Mouse (Mus musculus) liver (tissue): ENCODE results near the gene Ppp1r12b.

ENCODE experiments used
- DNase-seq: peaks from one replicate; pipeline ENCODE4 v3.0.0-alpha.2; 2020; ENCODE audit warnings: mixed read lengths

Gene Ppp1r12b

GRCm38 (mm10) chr1:134955637-134956176, at the start of gene Ppp1r12b:
Gene Ppp1r12b (minus strand): TSS chr1:134955942.
- DNase-seq = peak; percentile 95

DNA sequence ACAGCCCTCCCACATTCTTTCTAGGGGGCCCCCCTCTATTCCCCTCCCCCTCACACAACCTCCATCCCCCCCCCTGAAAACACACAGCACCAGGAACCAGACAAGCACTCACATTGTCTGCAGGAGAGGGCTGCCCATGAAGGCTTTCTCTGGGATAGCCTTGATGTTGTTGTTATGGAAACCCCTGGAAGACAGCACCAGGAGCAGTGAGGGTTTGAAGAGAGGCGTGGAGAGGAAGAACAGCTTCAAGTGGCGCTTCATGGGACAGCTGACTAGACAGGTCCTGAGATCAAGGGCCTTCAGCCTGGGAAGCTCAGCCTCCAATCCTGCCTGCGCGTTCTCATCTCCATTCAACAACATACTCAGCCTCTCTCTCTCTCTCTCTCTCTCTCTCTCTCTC, 47.6 kb upstream of the Ppp1r12b start:
- no peak for DNase-seq

- no peak for DNase-seq
These were observed 44.8 kb upstream of the Ppp1r12b start for GRCm38 (mm10) chr1:135000527-135000926.

GRCm38 (mm10) chr1:134998231-134998630, 42.5 kb upstream of the Ppp1r12b start:
- no peak for DNase-seq

DNA sequence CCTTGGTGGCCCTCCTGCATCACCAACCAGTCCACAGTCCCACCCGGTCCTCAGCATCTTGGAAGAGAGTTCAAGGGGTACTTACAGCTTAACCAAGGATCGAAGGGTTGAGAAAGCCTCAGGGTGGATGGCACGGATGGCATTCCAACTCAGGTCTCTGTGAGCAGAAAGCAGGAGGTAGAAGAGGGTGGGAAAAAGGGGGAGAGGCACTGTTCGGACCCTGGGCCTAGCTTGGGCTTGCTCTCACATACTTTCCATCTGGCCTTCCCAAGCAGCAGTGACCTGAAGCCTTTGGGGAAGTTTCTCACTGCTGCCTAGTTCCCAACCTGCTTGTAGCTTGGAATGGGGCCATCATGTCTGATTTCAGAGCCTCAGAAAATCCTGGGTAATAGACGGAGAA, 41.8 kb upstream of the Ppp1r12b start:
- no peak for DNase-seq

DNA sequence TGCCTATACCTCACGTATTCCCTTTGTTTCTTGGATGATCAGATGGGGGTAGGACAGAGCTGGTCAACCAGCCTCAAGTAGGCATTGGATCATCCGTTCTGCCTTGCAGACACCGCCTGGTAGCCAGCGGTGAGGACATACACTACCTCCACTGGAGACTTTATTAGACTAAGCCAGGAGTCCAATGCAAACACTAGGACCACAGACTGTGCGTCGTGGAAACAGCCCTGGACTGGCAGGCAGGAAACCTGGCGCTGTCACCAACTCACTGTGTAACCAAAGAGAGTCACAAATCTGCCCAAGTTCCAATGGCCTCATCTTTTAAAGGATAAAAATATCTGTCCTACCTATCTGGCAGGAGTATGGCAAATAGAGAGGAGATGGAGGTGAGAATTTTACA, 40.7 kb upstream of the Ppp1r12b start:
- DNase-seq = no peak

- DNase-seq = peak; percentile 52
These were observed 40.2 kb upstream of the Ppp1r12b start for GRCm38 (mm10) chr1:134995954-134996353.

DNA sequence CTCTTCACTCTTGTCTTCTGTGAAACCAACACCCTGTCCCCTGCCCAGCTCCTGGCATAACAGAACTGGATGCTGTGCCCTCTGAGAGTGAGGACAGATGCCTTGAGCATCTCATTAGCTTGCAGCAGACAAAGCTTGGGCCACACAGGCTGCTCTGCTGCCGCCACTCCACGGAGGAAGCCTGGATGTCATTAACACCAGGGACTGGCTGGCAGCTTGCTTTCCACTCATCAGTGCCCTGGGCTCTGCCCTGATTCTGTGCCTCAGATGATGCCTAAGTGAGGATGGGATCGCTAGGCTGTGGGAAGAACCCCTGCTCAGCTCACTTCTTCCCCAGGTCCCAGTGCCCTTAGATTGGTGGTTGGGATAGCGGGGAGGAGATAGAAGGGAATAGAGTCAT, 39.7 kb upstream of the Ppp1r12b start:
- no peak for DNase-seq

DNA sequence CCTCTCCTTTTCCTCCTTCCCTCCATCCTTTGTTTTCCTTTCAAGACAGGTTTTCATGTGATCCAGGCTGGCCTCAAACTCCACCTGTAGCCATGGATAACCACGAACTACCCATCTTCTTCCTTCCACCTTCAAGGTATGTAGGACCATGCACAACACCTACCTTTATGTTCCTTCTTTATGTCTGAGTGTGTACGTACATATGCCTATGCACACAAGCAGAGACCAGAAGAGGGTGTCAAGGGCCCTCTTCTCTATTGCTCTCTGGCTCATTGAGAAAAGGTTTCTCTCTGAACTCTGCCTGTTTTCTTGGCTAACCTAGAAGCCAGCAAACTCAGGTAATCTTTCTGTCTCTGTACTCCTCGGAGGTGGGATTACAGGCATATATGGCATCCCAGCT, 39.0 kb upstream of the Ppp1r12b start:
- no peak for DNase-seq

- DNase-seq = no peak
These were observed 36.4 kb upstream of the Ppp1r12b start for GRCm38 (mm10) chr1:134992046-134992645.

- DNase-seq = peak; percentile 70
These were observed 33.6 kb upstream of the Ppp1r12b start for GRCm38 (mm10) chr1:134989372-134989771.

GRCm38 (mm10) chr1:134987962-134988341, 32.2 kb upstream of the Ppp1r12b start:
- no peak for DNase-seq

GRCm38 (mm10) chr1:134987173-134987961, 31.6 kb upstream of the Ppp1r12b start:
- DNase-seq = peak; percentile 57

- DNase-seq = no peak
These were observed 17.2 kb upstream of the Ppp1r12b start for GRCm38 (mm10) chr1:134972920-134973319.

- DNase-seq = no peak
These were observed 9.7 kb upstream of the Ppp1r12b start for GRCm38 (mm10) chr1:134965430-134965829.

DNA sequence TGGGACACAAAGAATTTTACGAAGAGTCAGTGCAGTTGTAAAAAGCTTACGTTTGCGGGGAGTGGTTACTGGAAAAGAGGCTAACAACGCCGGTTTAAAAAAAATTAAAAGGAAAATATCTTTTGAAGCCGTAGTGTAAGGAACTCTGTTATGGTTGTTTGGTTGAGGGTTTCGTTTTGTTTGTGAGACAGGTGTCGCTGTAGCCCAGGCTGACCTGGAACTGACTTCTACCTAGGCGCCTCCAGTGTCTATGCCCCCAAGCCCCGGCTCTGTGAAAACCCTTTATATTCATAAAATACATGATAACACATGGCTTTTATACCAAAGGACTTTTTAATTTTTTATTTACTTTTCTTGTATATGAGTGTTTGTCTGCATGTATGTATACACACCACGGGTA, 7.1 kb upstream of the Ppp1r12b start:
- peak; percentile 54 for DNase-seq

DNA sequence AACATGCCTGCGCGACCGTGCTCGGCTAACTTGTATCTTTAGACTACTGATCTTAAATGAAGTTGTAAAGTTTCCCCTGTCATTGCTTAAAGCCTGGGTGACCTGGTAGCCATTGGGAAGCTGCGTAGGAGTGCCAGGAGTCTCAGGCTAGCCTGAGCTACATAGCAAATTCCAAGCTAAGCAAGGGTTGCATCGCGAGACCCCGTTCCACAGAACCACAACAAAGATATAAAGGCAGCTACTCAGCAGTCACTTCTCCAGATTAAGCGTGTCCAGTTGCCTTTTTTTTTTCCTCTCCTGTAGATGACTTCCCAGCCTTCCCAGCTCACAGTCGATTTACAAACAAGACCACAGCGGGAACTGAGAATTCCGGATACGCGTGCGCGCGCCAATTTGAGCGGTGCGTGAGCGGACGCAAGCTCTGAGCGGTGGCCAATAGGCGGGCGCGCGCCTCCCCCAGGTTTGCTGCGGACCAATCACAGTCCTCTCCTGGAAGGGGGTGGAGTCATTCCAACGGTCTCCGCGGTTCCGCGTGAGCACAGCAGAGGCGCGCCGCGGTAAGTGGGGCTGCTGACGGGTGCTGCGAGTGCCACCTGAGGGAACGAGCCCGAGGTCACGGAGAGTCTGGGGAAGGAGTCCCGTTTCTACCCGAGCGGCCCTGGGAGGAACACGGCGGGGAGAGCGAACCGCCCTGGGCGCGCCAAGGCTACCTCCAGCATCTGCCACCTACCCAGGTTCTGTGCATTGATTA, 6.5 kb upstream of the Ppp1r12b start, which contains the start of gene Ube2t:
Ube2t (plus strand) TSS at position 513 of the 751 bp plus-strand sequence.
- DNase-seq = peak; percentile 97

- DNase-seq = no peak
These were observed 4.9 kb upstream of the Ppp1r12b start for GRCm38 (mm10) chr1:134960634-134961033.

- no peak for DNase-seq
These were observed 599 bp downstream of the Ppp1r12b start for GRCm38 (mm10) chr1:134955050-134955636.

- DNase-seq = no peak
These were observed 5.8 kb downstream of the Ppp1r12b start for GRCm38 (mm10) chr1:134949946-134950345.

- DNase-seq = no peak
These were observed 8.2 kb downstream of the Ppp1r12b start for GRCm38 (mm10) chr1:134947590-134947989.

DNA sequence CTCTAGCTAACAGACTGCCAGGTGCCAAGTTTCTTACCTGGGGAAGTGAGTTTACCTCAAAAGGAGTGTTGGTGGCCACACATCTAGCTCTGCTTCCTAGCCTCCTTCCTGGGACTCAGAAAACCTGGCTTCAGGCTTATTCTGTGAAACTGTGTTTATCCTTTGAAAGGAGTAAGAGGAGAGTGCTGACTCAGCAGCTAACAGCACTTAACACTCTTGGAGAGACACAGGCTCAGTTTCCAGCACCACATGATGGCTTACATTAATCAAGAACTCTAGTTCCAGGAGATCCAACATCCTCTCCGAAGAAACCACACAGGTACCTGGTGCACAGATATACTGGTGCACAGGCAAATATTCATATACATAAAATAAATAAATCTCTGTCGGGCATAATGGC, 12.8 kb downstream of the Ppp1r12b start:
- DNase-seq = no peak

- no peak for DNase-seq
These were observed 14.9 kb downstream of the Ppp1r12b start for GRCm38 (mm10) chr1:134940863-134941262.
